Mouse (Mus musculus) brain, embryonic 14.5 days (tissue): Measurements from ENCODE around the gene Smtnl1.

Experiments
- CTCF ChIP-seq: fragments of 200-500 bp; IDR thresholded peaks from 2 replicates; pipeline ENCODE4 v1.5.1; 2012; ENCODE audit warnings: inconsistent platforms, mild to moderate bottlenecking, moderate library complexity, borderline replicate concordance; ENCODE audit not compliant: insufficient read depth, insufficient read length; ENCODE audit errors: extremely low read depth
- POLR2A ChIP-seq: fragments of 200-500 bp; IDR thresholded peaks from 2 replicates; pipeline ENCODE4 v1.6.1; 2012; ENCODE audit warnings: mild to moderate bottlenecking, inconsistent platforms, borderline replicate concordance; ENCODE audit not compliant: poor library complexity, insufficient read depth, insufficient read length, severe bottlenecking; ENCODE audit errors: extremely low read depth

- TF ChIP-seq POLR2A (no peak), CTCF (no peak)
These were observed 10.6 kb downstream of the Smtnl1 start for GRCm38 (mm10) chr2:84811880-84812279.
